Mouse (Mus musculus) kidney, embryonic 14.5 days (tissue): ENCODE results near the gene Hbb-bt. TPM values are rescaled to one million over a fixed set of nuclear protein-coding genes. Genes with fewer than 3 reads are reported as not detected.

ENCODE experiments used
- ATAC-seq: fragments of 200-750 bp; cut with Nextera tagmentation; 2 replicates; pipeline ENCODE4 v1.8.0; 2017; ENCODE audit warnings: moderate number of reproducible peaks, mild to moderate bottlenecking, moderate TSS enrichment, moderate library complexity; ENCODE audit not compliant: low FRiP score, low TSS enrichment
- H3K27ac ChIP-seq: fragments of 300-500 bp; sonication (generic); 2 replicates; pipeline ENCODE4 v1.5.1; 2014; ENCODE audit warnings: low read depth, mild to moderate bottlenecking, low read length, moderate library complexity, mixed read lengths
- H3K27me3 ChIP-seq: fragments of 300-500 bp; sonication (generic); 2 replicates; pipeline ENCODE4 v1.6.1; 2014; ENCODE audit warnings: mild to moderate bottlenecking, low read length; ENCODE audit not compliant: control insufficient read depth, insufficient read depth
- H3K36me3 ChIP-seq: fragments of 300-500 bp; sonication (generic); 2 replicates; pipeline ENCODE4 v1.6.1; 2014; ENCODE audit warnings: low read length, mixed read lengths; ENCODE audit not compliant: control insufficient read depth, insufficient read depth
- H3K4me1 ChIP-seq: fragments of 300-500 bp; sonication (generic); 2 replicates; pipeline ENCODE4 v1.6.1; 2014; ENCODE audit warnings: low read length, mixed read lengths; ENCODE audit not compliant: control insufficient read depth, insufficient read depth
- H3K4me2 ChIP-seq: fragments of 300-500 bp; sonication (generic); replicated peaks from 2 replicates; pipeline ENCODE4 v1.6.1; 2014; ENCODE audit warnings: low read depth, mild to moderate bottlenecking, low read length
- H3K4me3 ChIP-seq: fragments of 300-500 bp; sonication (generic); 2 replicates; pipeline ENCODE4 v1.5.1; 2014; ENCODE audit warnings: mild to moderate bottlenecking, low read length
- H3K9ac ChIP-seq: fragments of 300-500 bp; sonication (generic); 2 replicates; pipeline ENCODE4 v1.6.1; 2014; ENCODE audit warnings: low read depth, mild to moderate bottlenecking, low read length, moderate library complexity
- H3K9me3 ChIP-seq: fragments of 300-500 bp; sonication (generic); 2 replicates; pipeline ENCODE4 v1.6.1; 2016; ENCODE audit warnings: low read length; ENCODE audit not compliant: control insufficient read depth
- WGBS: fragments of 180-500 bp; shearing (Covaris S2); extraction: QIAGEN DNeasy Blood & Tissue Kit; methylation state at CpG from one replicate; pipeline ENCODE4 v1.1.7; 2014; 5-methylcytosine and 5-hydroxymethylcytosine counted together
- polyA plus RNA-seq: library from polyadenylated mRNA; unstranded; fragments of >200 nt; fragmentation: Nextera tagmentation; extraction: Ambion mirVana; gene quantifications from 2 replicates; pipeline ENCODE4 v1.2.1, GENCODE M21; 2014

Hbb-bt gene
- 1,529 and 1,788 TPM in 2 replicates for polyA plus RNA-seq

DNA sequence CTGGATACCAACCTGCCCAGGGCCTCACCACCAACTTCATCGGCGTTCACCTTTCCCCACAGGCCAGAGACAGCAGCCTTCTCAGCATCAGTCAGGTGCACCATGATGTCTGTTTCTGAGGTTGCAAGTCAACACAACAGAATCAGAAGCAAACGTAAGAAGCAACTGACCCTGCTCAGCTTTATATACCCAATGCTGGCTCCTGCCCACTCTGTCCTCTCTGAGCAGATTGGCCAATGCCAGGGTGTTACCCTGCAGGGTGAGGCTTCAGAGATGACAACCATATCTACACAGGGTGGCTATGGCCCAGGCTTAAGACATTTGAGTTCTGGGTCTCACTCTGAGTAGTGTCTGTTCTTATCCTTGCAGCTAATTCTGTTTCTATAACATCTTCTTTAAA is at the start of gene Hbb-bt:
Gene Hbb-bt, minus strand, starts transcription at position 231 of the 400 bp plus-strand sequence.
- ATAC-seq, result no peak
- Histone ChIP-seq H3K4me2 (no peak within 1 kb of the TSS), H3K9me3 (no peaks in the 10 kb centered on the region), H3K4me1 (no peaks in the 10 kb centered on the region), H3K27me3 (no peaks in the 10 kb centered on the region), H3K27ac (no peak within 1 kb of the TSS), H3K9ac (no peak within 1 kb of the TSS), H3K4me3 (no peak within 1 kb of the TSS), H3K36me3 (no peaks in the 10 kb centered on the region)
- WGBS, result 86% methylated on average over 3 of the region's 3 CpGs

DNA sequence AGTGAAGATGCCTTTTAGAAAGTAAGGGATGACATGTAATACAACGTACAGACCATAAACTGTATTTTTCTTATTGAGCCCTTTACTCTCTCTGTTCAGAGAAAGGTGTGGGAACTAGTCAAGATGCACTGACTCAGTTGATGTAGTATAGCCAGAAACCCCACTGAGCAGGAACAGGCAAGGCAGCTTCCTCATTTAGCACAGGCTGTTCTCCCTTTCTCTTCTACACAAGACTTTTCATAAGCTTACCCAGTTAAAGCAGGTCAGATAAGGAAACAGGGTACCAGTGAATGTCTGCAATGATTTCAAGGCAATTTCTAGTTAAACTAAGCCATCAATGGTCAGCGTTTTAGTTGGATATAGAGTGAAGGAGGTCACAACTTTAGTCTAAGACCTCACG is 47.7 kb upstream of the Hbb-bt start:
- Histone ChIP-seq H3K36me3 (no peaks in the 10 kb centered on the region), H3K27me3 (no peaks in the 10 kb centered on the region), H3K9me3 (no peaks in the 10 kb centered on the region), H3K9ac (no peak overlapping the region), H3K4me1 (no peaks in the 10 kb centered on the region), H3K4me2 (no peak overlapping the region), H3K4me3 (no peak overlapping the region), H3K27ac (no peak overlapping the region)
- no peak for ATAC-seq
- WGBS, result 85% methylated on average over 3 of the region's 3 CpGs

DNA sequence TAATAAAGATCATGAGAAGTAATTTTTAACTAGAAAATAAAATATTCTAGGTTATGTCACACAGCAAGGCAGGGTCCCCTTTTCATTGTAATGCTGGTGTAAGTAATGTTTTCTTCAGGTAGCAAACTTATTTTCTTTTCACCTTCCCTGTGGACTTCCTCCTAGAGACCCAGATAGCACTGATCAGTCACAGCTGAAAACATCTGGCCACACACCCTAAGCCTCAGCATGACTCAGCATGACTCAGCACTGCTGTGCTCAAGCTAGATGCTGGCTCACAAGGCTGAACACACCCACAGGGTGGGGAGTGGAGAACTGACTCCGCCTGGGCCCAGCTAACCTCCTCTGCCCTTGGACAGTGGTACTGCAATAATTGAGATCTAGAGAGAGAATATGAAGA is 47.1 kb upstream of the Hbb-bt start:
- ATAC-seq, result peak; percentile 68; the same call in 1 of the 2 replicates
- no peaks in the 10 kb centered on the region for H3K36me3 ChIP-seq
- no peaks in the 10 kb centered on the region for H3K9me3 ChIP-seq
- no peak overlapping the region for H3K4me3 ChIP-seq
- H3K4me2 ChIP-seq, result no peak overlapping the region
- H3K9ac ChIP-seq, result no peak overlapping the region
- H3K4me1 ChIP-seq, result no peaks in the 10 kb centered on the region
- 46% methylated on average over 1 of the region's 1 CpGs for WGBS
- no peaks in the 10 kb centered on the region for H3K27me3 ChIP-seq
- H3K27ac ChIP-seq, result no peak overlapping the region

DNA sequence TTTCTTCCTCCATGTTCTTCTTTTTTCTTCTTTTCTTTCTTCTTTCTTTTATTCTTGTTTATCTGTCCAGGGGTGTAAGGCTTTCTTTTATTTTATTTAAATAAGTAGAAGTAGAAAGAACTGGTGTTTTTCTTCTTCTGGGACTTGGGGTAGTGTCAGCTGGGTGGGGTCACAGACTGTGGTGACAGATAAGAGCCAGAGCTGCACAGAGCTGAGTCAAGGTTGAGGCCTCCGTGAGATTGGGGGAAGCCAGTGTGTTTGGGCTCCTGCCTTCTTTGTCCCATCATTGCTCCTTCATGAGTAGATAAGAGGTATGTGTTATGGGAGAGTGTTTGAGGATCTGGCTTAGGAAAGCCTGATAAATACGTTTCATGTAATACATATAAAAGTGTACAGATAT is 45.3 kb upstream of the Hbb-bt start:
- WGBS, result 78% methylated on average over 2 of the region's 2 CpGs

DNA sequence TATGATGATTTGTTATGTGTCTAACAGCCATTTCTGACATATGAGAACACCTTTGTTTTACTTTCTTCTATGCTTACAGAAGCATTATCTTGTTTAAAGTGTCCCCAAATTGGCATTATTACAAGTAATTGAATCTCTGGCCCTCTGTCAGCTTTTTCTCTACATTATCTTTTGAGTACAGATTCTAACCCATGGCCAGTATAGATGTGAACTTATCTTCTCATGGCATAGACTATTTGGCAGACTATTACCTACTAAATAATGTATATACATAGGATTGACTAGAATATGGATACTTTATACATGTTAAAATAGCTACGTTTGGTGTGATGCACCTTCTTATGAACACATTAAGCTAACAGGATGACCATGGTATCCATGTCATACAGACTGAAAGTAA is 40.9 kb upstream of the Hbb-bt start:
- H3K27me3 ChIP-seq, result no peaks in the 10 kb centered on the region
- ATAC-seq, result no peak
- no peaks in the 10 kb centered on the region for H3K4me1 ChIP-seq
- H3K9ac ChIP-seq, result no peak overlapping the region
- no peaks in the 10 kb centered on the region for H3K9me3 ChIP-seq
- H3K27ac ChIP-seq, result no peak overlapping the region
- H3K4me2 ChIP-seq, result no peak overlapping the region
- no peak overlapping the region for H3K4me3 ChIP-seq
- 67% methylated on average over 1 of the region's 1 CpGs for WGBS
- H3K36me3 ChIP-seq, result no peaks in the 10 kb centered on the region

More for the DNA sequence above, 45.3 kb upstream of the Hbb-bt start:
- no peak for ATAC-seq
- Histone ChIP-seq H3K4me1 (no peaks in the 10 kb centered on the region), H3K27me3 (no peaks in the 10 kb centered on the region), H3K27ac (no peak overlapping the region), H3K9me3 (no peaks in the 10 kb centered on the region), H3K36me3 (no peaks in the 10 kb centered on the region), H3K9ac (no peak overlapping the region), H3K4me2 (no peak overlapping the region), H3K4me3 (no peak overlapping the region)

DNA sequence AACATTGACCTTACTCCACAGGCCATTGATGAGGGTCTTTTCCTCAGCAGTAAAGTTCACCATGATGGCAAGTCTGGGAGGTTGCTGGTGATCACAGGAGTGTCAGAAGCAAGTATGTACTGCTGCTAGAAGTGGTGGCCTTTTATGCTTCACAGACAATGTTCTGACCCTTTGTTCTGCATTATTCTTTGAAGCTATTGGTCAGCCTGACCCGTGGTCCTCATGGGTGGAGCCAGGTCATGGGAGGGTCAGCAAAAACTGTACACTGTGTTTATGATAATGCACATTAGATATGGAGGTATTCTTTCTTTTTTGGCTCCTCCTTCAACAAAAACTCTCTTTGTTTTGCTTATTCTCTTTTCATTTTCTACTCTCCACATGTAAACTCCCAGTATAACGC is 39.3 kb upstream of the Hbb-bt start, which contains the start of gene Hbb-y:
Gene Hbb-y, minus strand, starts transcription at position 127 of the 400 bp plus-strand sequence.
- no peak within 1 kb of the TSS for H3K9ac ChIP-seq
- H3K36me3 ChIP-seq, result no peaks in the 10 kb centered on the region
- ATAC-seq, result no peak
- WGBS, result 71% methylated on average over 2 of the region's 2 CpGs
- H3K27ac ChIP-seq, result no peak within 1 kb of the TSS
- no peak within 1 kb of the TSS for H3K4me2 ChIP-seq
- no peaks in the 10 kb centered on the region for H3K27me3 ChIP-seq
- no peak within 1 kb of the TSS for H3K4me3 ChIP-seq
- no peaks in the 10 kb centered on the region for H3K9me3 ChIP-seq
- no peaks in the 10 kb centered on the region for H3K4me1 ChIP-seq

DNA sequence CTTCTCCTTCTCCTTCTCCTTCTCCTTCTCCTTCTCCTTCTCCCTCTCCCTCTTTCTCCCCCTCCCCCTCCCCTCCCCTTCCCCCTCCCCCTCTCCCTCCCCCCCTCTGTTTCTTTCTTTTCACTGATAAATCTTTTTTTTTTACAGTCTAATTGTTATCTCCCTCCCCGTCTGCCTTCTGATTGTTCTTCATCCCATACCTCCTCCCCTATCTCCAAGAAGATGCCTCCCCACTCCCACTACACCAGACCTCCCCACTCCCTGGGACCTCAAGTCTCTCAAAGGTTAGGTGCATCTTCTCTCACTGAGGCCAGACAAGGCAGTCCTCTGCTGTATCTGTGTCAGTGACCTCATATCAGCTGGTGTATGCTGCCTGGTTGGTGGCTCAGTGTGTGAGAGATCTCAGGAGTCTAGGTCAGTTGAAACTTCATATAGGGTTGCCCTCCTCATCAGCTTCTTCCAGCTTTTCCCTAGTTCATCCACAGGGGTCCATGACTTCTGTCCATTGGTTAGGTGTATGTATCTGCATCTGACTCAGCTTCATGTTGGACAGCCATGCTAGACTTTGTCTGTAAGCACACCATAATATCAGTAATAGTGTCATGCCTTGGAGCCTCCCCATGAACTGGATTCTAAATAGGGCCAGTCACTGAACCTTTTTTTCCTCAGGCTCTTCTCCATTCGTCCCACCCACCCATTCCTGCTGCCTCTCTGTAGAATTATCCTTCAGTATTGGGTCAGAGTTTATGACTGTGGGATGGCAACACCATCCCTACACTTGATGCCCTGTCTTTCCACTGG is 30.9 kb upstream of the Hbb-bt start:
- Histone ChIP-seq H3K9ac (no peak overlapping the region), H3K36me3 (no peaks in the 10 kb centered on the region), H3K4me1 (no peaks in the 10 kb centered on the region), H3K27me3 (no peaks in the 10 kb centered on the region), H3K27ac (no peak overlapping the region), H3K4me3 (no peak overlapping the region), H3K9me3 (no peaks in the 10 kb centered on the region), H3K4me2 (no peak overlapping the region)
- ATAC-seq, result no peak
- 57% methylated on average over 2 of the region's 2 CpGs for WGBS

DNA sequence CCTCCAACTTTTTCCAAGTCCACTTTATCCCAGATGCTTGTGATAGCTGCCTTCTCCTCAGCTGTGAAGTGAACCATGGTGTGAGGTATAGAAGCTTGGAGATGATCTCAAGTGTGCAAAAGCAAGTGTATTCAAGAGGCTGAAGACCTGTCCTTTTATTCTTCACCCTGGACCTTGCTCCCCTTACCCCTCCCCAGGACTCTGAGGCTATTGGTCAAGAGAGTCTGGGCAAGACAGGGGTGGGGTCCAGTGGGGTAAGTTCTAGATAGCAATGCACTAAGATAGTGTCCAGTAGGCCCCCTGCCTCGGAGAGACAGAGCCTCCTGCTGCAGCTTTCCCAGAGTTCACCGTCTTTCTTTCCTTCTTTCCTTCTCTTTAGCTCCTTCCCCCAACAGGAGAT is 29.2 kb upstream of the Hbb-bt start, which contains the start of gene Hbb-bh1:
Gene Hbb-bh1, minus strand, starts transcription at position 131 of the 400 bp plus-strand sequence.
- 86% methylated on average over 2 of the region's 2 CpGs for WGBS
- Histone ChIP-seq H3K27me3 (no peaks in the 10 kb centered on the region), H3K4me1 (no peaks in the 10 kb centered on the region), H3K9me3 (no peaks in the 10 kb centered on the region), H3K4me2 (no peak within 1 kb of the TSS), H3K36me3 (no peaks in the 10 kb centered on the region), H3K27ac (no peak within 1 kb of the TSS), H3K9ac (no peak within 1 kb of the TSS), H3K4me3 (no peak within 1 kb of the TSS)
- ATAC-seq, result no peak

DNA sequence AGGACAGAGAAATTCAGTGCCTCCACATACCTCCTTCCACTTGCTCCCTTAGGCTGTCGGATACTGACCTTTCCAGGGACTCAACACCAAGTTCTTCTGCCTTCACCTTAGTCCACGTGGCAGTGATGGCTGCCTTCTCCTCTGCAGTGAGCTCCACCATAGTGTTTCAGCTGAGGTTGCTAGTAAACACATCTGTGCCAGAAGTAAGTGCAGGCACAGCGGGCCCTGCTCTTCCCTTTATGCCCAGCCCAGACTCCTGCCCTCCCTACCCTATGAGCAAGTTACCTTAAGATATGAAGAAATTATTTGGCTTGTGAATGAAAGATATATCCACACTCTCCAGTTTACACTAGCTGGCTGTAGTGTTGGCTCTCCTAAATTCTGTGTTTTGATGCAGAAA is 26.5 kb upstream of the Hbb-bt start, which contains the start of gene Hbb-bh2:
Gene Hbb-bh2, minus strand, starts transcription at position 253 of the 400 bp plus-strand sequence.
- H3K27ac ChIP-seq, result no peak within 1 kb of the TSS
- no peaks in the 10 kb centered on the region for H3K27me3 ChIP-seq
- no peak within 1 kb of the TSS for H3K9ac ChIP-seq
- no peak within 1 kb of the TSS for H3K4me2 ChIP-seq
- H3K4me3 ChIP-seq, result no peak within 1 kb of the TSS
- no peaks in the 10 kb centered on the region for H3K9me3 ChIP-seq
- H3K4me1 ChIP-seq, result no peaks in the 10 kb centered on the region
- H3K36me3 ChIP-seq, result no peaks in the 10 kb centered on the region
- 75% methylated on average over 3 of the region's 3 CpGs for WGBS
- no peak for ATAC-seq
